Mouse (Mus musculus): ENCODE results near the gene Rbms3. TPM values are rescaled to one million over a fixed set of nuclear protein-coding genes. Genes with fewer than 3 reads are reported as not detected.

Gene Rbms3
- total and polyA plus RNA-seq, 3 experiments: not detected

DNA sequence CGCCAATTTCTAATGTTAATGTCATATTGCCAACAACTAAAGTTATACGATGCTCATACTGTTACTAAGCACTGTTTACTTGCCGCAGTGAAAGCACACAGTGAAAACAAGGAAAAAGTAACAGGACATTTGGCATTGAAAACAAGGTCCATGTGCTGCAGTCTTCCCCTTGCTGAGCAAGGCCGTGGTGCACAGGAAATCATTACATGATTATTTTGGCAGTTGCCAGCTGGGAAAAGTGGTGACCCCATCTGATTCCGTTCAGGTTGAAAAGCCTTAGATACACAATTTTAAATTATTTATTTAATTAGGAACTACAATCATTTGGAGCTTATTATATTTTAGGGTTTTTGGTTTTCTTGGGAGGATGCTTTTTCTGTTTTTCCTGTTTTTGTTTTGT is 995.9 kb downstream of the Rbms3 start:
- Histone ChIP-seq H3K27me3 (replicated peaks) (peaks cover 6% of the 10 kb centered on the region), H3K4me2 (ENCODE audit: insufficient read depth, low read depth, poor library complexity, severe bottlenecking) (no peak overlapping the region), H3K9me3 (replicated peaks; ENCODE audit: low read length) (peaks cover 7% of the 10 kb centered on the region), H3K79me2 (replicated peaks; ENCODE audit: control insufficient read depth, extremely low read depth, insufficient read depth, poor library complexity, severe bottlenecking) (no peaks in the 10 kb centered on the region), H3K9ac (ENCODE audit: insufficient read depth, low read depth) (no peak overlapping the region), H3K4me1 (ENCODE audit: control insufficient read depth in 1 of 2, insufficient read depth in 2 of 2) (no peaks in the 10 kb centered on the region), H3K27ac (ENCODE audit: insufficient read depth, low read depth) (no peak overlapping the region), H3K4me3 (replicated peaks in 1 of 3; ENCODE audit: low read depth in 2 of 3, low read length in 2 of 3, poor library complexity in 1 of 3) (no peak overlapping the region), H3K36me3 (replicated peaks in 1 of 2; ENCODE audit: control insufficient read depth in 1 of 2, insufficient read depth in 1 of 2, low read length in 1 of 2) (no peaks in the 10 kb centered on the region)
- TF ChIP-seq ZKSCAN1 (IDR thresholded peaks at IDR 0.05; ENCODE audit: borderline replicate concordance, low read depth, low read length): no peak
- TF ChIP-seq TCF12 (IDR thresholded peaks at IDR 0.05; ENCODE audit: low read depth, low read length): no peak
- TF ChIP-seq PAX5 (IDR thresholded peaks at IDR 0.05; ENCODE audit: low read length): no peak
- TF ChIP-seq CHD2 (IDR thresholded peaks at IDR 0.05; ENCODE audit: low read length): no peak
- DNase-seq (ENCODE audit: extremely low read depth): no peak
- dilution Hi-C loops (cut with MboI; ENCODE audit: extremely low pct_ligation_motif_present, extremely low pct_unique_long_range_greater_than_20kb, low sequenced_read_pairs): no loop called here
- in situ Hi-C loops (cut with MboI; ENCODE audit: low pct_ligation_motif_present, low pct_unique_long_range_greater_than_20kb, low sequenced_read_pairs): no loop called here

DNA sequence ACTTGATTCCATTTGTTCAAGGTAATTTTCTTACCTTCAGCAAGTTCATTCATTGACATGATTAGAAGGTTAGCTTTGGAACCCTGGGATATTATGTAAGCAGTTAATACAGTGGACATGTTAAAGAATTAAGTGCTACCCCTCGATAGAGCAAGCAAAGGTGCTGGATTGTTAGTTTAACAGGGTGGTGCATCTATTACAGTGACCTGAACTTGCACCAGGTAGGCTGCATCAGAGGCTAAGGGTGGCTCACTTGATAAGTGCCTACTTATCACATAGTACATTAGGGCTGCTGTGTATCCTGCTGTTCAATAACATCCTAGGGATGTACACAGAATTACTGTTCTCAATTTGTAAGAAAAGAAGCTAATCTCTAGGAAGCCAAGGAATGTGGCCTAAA is 996.6 kb downstream of the Rbms3 start:
- Histone ChIP-seq H3K4me3 (replicated peaks in 1 of 3; ENCODE audit: low read depth in 2 of 3, low read length in 2 of 3, poor library complexity in 1 of 3) (no peak overlapping the region), H3K79me2 (replicated peaks; ENCODE audit: control insufficient read depth, extremely low read depth, insufficient read depth, poor library complexity, severe bottlenecking) (no peaks in the 10 kb centered on the region), H3K9ac (ENCODE audit: insufficient read depth, low read depth) (no peak overlapping the region), H3K4me2 (ENCODE audit: insufficient read depth, low read depth, poor library complexity, severe bottlenecking) (no peak overlapping the region), H3K27me3 (replicated peaks) (peaks cover 5% of the 10 kb centered on the region), H3K27ac (ENCODE audit: insufficient read depth, low read depth) (no peak overlapping the region), H3K36me3 (replicated peaks in 1 of 2; ENCODE audit: control insufficient read depth in 1 of 2, insufficient read depth in 1 of 2, low read length in 1 of 2) (no peaks in the 10 kb centered on the region), H3K4me1 (ENCODE audit: control insufficient read depth in 1 of 2, insufficient read depth in 2 of 2) (no peaks in the 10 kb centered on the region), H3K9me3 (replicated peaks; ENCODE audit: low read length) (peaks cover 7% of the 10 kb centered on the region)
- DNase-seq (ENCODE audit: extremely low read depth): no peak
- TF ChIP-seq SMC3 (IDR thresholded peaks at IDR 0.05; ENCODE audit: low read depth, low read length): no peak
- in situ Hi-C loops (cut with MboI; ENCODE audit: low pct_ligation_motif_present, low pct_unique_long_range_greater_than_20kb, low sequenced_read_pairs): no loop called here
- dilution Hi-C loops (cut with MboI; ENCODE audit: extremely low pct_ligation_motif_present, extremely low pct_unique_long_range_greater_than_20kb, low sequenced_read_pairs): no loop called here

DNA sequence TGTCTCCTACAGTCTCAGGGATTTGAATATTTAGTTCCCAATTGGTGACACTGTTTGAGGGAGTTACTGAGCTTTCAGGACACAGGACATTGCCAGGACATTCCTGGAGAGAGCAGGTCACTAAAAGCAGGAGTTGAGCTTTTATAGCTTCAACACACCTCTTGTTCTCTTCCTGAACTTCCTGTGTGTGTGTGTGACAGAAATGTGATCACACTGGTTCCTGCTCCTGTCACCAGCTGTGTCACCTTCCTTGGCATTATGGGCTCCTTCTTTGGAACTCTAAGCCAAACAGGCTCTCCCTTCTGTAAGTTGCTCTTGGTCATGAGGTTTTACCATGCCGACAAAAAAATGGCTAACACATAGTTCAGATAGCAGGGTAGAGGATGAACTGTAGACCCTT is 997.9 kb downstream of the Rbms3 start:
- Histone ChIP-seq H3K27me3 (replicated peaks) (peaks cover 5% of the 10 kb centered on the region), H3K4me1 (ENCODE audit: control insufficient read depth in 1 of 2, insufficient read depth in 2 of 2) (no peaks in the 10 kb centered on the region), H3K9me3 (replicated peaks; ENCODE audit: low read length) (peaks cover 7% of the 10 kb centered on the region), H3K9ac (ENCODE audit: insufficient read depth, low read depth) (no peak overlapping the region), H3K4me3 (replicated peaks in 1 of 3; ENCODE audit: low read depth in 2 of 3, low read length in 2 of 3, poor library complexity in 1 of 3) (no peak overlapping the region), H3K36me3 (replicated peaks in 1 of 2; ENCODE audit: control insufficient read depth in 1 of 2, insufficient read depth in 1 of 2, low read length in 1 of 2) (no peaks in the 10 kb centered on the region), H3K79me2 (replicated peaks; ENCODE audit: control insufficient read depth, extremely low read depth, insufficient read depth, poor library complexity, severe bottlenecking) (no peaks in the 10 kb centered on the region), H3K27ac (ENCODE audit: insufficient read depth, low read depth) (no peak overlapping the region), H3K4me2 (ENCODE audit: insufficient read depth, low read depth, poor library complexity, severe bottlenecking) (no peak overlapping the region)
- DNase-seq (ENCODE audit: extremely low read depth): no peak
- dilution Hi-C loops (cut with MboI; ENCODE audit: extremely low pct_ligation_motif_present, extremely low pct_unique_long_range_greater_than_20kb, low sequenced_read_pairs) (no loop called here), in situ Hi-C loops (cut with MboI; ENCODE audit: low pct_ligation_motif_present, low pct_unique_long_range_greater_than_20kb, low sequenced_read_pairs) (no loop called here)
- no peak for TF ChIP-seq SMC3 (IDR thresholded peaks at IDR 0.05; ENCODE audit: low read depth, low read length)
- TF ChIP-seq MXI1 (IDR thresholded peaks at IDR 0.05; ENCODE audit: low read depth, low read length): no peak

DNA sequence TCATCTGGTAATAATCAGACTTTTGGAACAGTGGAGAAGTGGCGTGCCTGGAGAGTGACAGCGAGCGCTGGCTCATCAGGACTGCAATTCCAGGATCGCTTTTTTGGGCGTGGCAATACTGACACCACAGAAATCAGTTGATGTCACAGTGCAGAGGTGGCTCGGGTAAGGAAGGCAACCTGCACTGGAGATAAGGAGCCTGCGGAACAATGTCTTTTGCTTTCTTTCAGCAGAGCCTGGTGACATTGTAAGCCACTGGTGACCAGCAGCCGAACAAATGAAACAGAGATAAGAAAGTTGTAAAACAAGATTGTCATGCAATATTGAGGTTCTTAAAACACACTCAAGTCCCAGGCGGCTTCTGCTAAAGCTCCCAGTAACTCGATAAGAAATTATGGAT is 998.9 kb downstream of the Rbms3 start:
- dilution Hi-C loops (cut with MboI; ENCODE audit: extremely low pct_ligation_motif_present, extremely low pct_unique_long_range_greater_than_20kb, low sequenced_read_pairs) (no loop called here), in situ Hi-C loops (cut with MboI; ENCODE audit: low pct_ligation_motif_present, low pct_unique_long_range_greater_than_20kb, low sequenced_read_pairs) (no loop called here)
- H3K9ac ChIP-seq (ENCODE audit: insufficient read depth, low read depth): no peak overlapping the region
- no peaks in the 10 kb centered on the region for H3K36me3 ChIP-seq (replicated peaks in 1 of 2; ENCODE audit: control insufficient read depth in 1 of 2, insufficient read depth in 1 of 2, low read length in 1 of 2)
- peaks cover 5% of the 10 kb centered on the region for H3K27me3 ChIP-seq (replicated peaks)
- H3K27ac ChIP-seq (ENCODE audit: insufficient read depth, low read depth): no peak overlapping the region
- no peaks in the 10 kb centered on the region for H3K4me1 ChIP-seq (ENCODE audit: control insufficient read depth in 1 of 2, insufficient read depth in 2 of 2)
- no peak overlapping the region for H3K4me2 ChIP-seq (ENCODE audit: insufficient read depth, low read depth, poor library complexity, severe bottlenecking)
- DNase-seq (ENCODE audit: extremely low read depth): no peak
- peaks cover 7% of the 10 kb centered on the region for H3K9me3 ChIP-seq (replicated peaks; ENCODE audit: low read length)
- no peak overlapping the region for H3K4me3 ChIP-seq (replicated peaks in 1 of 3; ENCODE audit: low read depth in 2 of 3, low read length in 2 of 3, poor library complexity in 1 of 3)
- no peaks in the 10 kb centered on the region for H3K79me2 ChIP-seq (replicated peaks; ENCODE audit: control insufficient read depth, extremely low read depth, insufficient read depth, poor library complexity, severe bottlenecking)
- TF ChIP-seq ETS1 (conservative IDR thresholded peaks at IDR 0.05; ENCODE audit: low read depth, low read length) (no peak), GABPA (IDR thresholded peaks at IDR 0.05; ENCODE audit: insufficient replicate concordance, low read depth, low read length) (no peak), SIN3A (IDR thresholded peaks at IDR 0.05; ENCODE audit: low read length) (no peak), USF1 (IDR thresholded peaks at IDR 0.05; ENCODE audit: low read depth, low read length) (no peak), KAT2A (IDR thresholded peaks at IDR 0.05; ENCODE audit: insufficient replicate concordance, low read length) (no peak), ZC3H11A (IDR thresholded peaks at IDR 0.05; ENCODE audit: low read depth, low read length) (no peak), PAX5 (IDR thresholded peaks at IDR 0.05; ENCODE audit: low read length) (no peak), CHD1 (IDR thresholded peaks at IDR 0.05; ENCODE audit: low read depth, low read length) (no peak), BHLHE40 (IDR thresholded peaks at IDR 0.05; ENCODE audit: low read depth, low read length) (no peak), POLR2AphosphoS2 (IDR thresholded peaks at IDR 0.05; ENCODE audit: low read depth, low read length) (no peak), MEF2A (IDR thresholded peaks at IDR 0.05; ENCODE audit: borderline replicate concordance, low read depth, low read length) (no peak), E2F4 (IDR thresholded peaks at IDR 0.05; ENCODE audit: insufficient replicate concordance, low read depth, low read length) (no peak), TCF12 (IDR thresholded peaks at IDR 0.05; ENCODE audit: low read depth, low read length) (no peak), ZMIZ1 (IDR thresholded peaks at IDR 0.05; ENCODE audit: low read depth, low read length) (no peak), HCFC1 (IDR thresholded peaks at IDR 0.05; ENCODE audit: low read depth, low read length) (no peak), USF2 (conservative IDR thresholded peaks at IDR 0.05; ENCODE audit: low read depth, low read length) (no peak)
